Mouse (Mus musculus) lung, embryonic 16.5 days (tissue): ENCODE measurements at regions not wholly inside any gene's neighbourhood (a gene's known extent, or its start where the extent isn't known, plus 50 kb on each side); places are given as distances from the start of the nearest gene placed in this dataset.

Experiments
- ATAC-seq: fragments of 200-750 bp; cut with Nextera tagmentation; 2 replicates; pipeline ENCODE4 v1.8.0; 2017; ENCODE audit warnings: low read depth, mild to moderate bottlenecking, moderate library complexity
- H3K27ac ChIP-seq: fragments of 300-500 bp; sonication (generic); 2 replicates; pipeline ENCODE4 v1.5.1; 2014; ENCODE audit warnings: mild to moderate bottlenecking, control low read depth, low read length
- H3K27me3 ChIP-seq: fragments of 300-500 bp; sonication (generic); 2 replicates; pipeline ENCODE4 v1.6.1; 2014; ENCODE audit warnings: low read depth, low read length, mixed read lengths; ENCODE audit not compliant: control insufficient read depth, insufficient read depth
- H3K36me3 ChIP-seq: fragments of 300-500 bp; sonication (generic); 2 replicates; pipeline ENCODE4 v1.6.1; 2014; ENCODE audit warnings: low read length; ENCODE audit not compliant: control insufficient read depth, insufficient read depth
- H3K4me1 ChIP-seq: fragments of 300-500 bp; sonication (generic); replicated peaks from 2 replicates; pipeline ENCODE4 v1.6.1; 2014; ENCODE audit warnings: low read length, mixed read lengths; ENCODE audit not compliant: control insufficient read depth, insufficient read depth
- H3K4me2 ChIP-seq: fragments of 300-500 bp; sonication (generic); 2 replicates; pipeline ENCODE4 v1.6.1; 2014; ENCODE audit warnings: low read depth, low read length, control low read depth
- H3K4me3 ChIP-seq: fragments of 300-500 bp; sonication (generic); 2 replicates; pipeline ENCODE4 v1.5.1; 2014; ENCODE audit warnings: mild to moderate bottlenecking, low read length, control low read depth
- H3K9ac ChIP-seq: fragments of 300-500 bp; sonication (generic); 2 replicates; pipeline ENCODE4 v1.6.1; 2014; ENCODE audit warnings: low read length, control low read depth
- H3K9me3 ChIP-seq: fragments of 300-500 bp; sonication (generic); 2 replicates; pipeline ENCODE4 v1.6.1; 2016; ENCODE audit warnings: low read length; ENCODE audit not compliant: control insufficient read depth
- WGBS: fragments of 180-500 bp; shearing (Covaris S2); extraction: QIAGEN DNeasy Blood & Tissue Kit; methylation state at CpG from one replicate; pipeline ENCODE4 v1.1.7; 2014; 5-methylcytosine and 5-hydroxymethylcytosine counted together

- ATAC-seq, result 0 out of 2 replicates have a peak, but pooled peaks have one; percentile 44
- 41% methylated on average over 6 of the region's 6 CpGs for WGBS
- Histone ChIP-seq H3K27ac (no peak overlapping the region), H3K9me3 (no peaks in the 10 kb centered on the region), H3K27me3 (no peaks in the 10 kb centered on the region), H3K36me3 (no peaks in the 10 kb centered on the region), H3K4me3 (no peak overlapping the region), H3K4me2 (no peak overlapping the region), H3K9ac (no peak overlapping the region), H3K4me1 (no peaks in the 10 kb centered on the region)
These were observed 93.5 kb downstream of the Cand1 start for GRCm38 (mm10) chr10:119146342-119146741.

GRCm38 (mm10) chr10:119142866-119143265 is 97.0 kb downstream of the Cand1 start:
- 0 out of 2 replicates have a peak overlapping the region, but pooled peaks have one; percentile 16 for H3K27ac ChIP-seq
- ATAC-seq, result peak; percentile 87
- H3K27me3 ChIP-seq, result no peaks in the 10 kb centered on the region
- no peaks in the 10 kb centered on the region for H3K36me3 ChIP-seq
- no peaks in the 10 kb centered on the region for H3K4me1 ChIP-seq
- WGBS, result 70% methylated on average over 6 of the region's 6 CpGs
- no peak overlapping the region for H3K4me2 ChIP-seq
- H3K9ac ChIP-seq, result no peak overlapping the region
- H3K4me3 ChIP-seq, result no peak overlapping the region
- H3K9me3 ChIP-seq, result no peaks in the 10 kb centered on the region

- 52% methylated on average over 5 of the region's 5 CpGs for WGBS
- H3K36me3 ChIP-seq, result no peaks in the 10 kb centered on the region
- no peaks in the 10 kb centered on the region for H3K27me3 ChIP-seq
- H3K4me3 ChIP-seq, result no peak overlapping the region
- H3K9ac ChIP-seq, result no peak overlapping the region
- H3K27ac ChIP-seq, result no peak overlapping the region
- H3K4me2 ChIP-seq, result no peak overlapping the region
- no peaks in the 10 kb centered on the region for H3K9me3 ChIP-seq
- no peak for ATAC-seq
- H3K4me1 ChIP-seq, result no peaks in the 10 kb centered on the region
These were observed 97.5 kb downstream of the Cand1 start for GRCm38 (mm10) chr10:119142307-119142706.

GRCm38 (mm10) chr10:119138237-119138636 is 101.6 kb downstream of the Cand1 start:
- H3K36me3 ChIP-seq, result no peaks in the 10 kb centered on the region
- no peak overlapping the region for H3K4me3 ChIP-seq
- no peaks in the 10 kb centered on the region for H3K27me3 ChIP-seq
- no peak overlapping the region for H3K9ac ChIP-seq
- H3K9me3 ChIP-seq, result no peaks in the 10 kb centered on the region
- H3K4me1 ChIP-seq, result 0 out of 2 replicates have a peak, but pooled peaks cover 3% of the 10 kb centered on the region
- no peak overlapping the region for H3K27ac ChIP-seq
- no peak for ATAC-seq
- WGBS, result 41% methylated on average over 6 of the region's 6 CpGs
- no peak overlapping the region for H3K4me2 ChIP-seq

- Histone ChIP-seq H3K4me1 (0 out of 2 replicates have a peak, but pooled peaks cover 3% of the 10 kb centered on the region), H3K4me3 (no peak overlapping the region), H3K27me3 (no peaks in the 10 kb centered on the region), H3K4me2 (peak overlapping the region; percentile 41), H3K9ac (no peak overlapping the region), H3K9me3 (no peaks in the 10 kb centered on the region), H3K27ac (no peak overlapping the region), H3K36me3 (no peaks in the 10 kb centered on the region)
- ATAC-seq, result peak; percentile 34
- 20% methylated on average over 11 of the region's 11 CpGs for WGBS
These were observed 104.3 kb downstream of the Cand1 start for GRCm38 (mm10) chr10:119135489-119135924.

- H3K9me3 ChIP-seq, result no peaks in the 10 kb centered on the region
- no peak overlapping the region for H3K9ac ChIP-seq
- no peak overlapping the region for H3K4me3 ChIP-seq
- ATAC-seq, result peak; percentile 72
- H3K27ac ChIP-seq, result no peak overlapping the region
- H3K4me1 ChIP-seq, result 0 out of 2 replicates have a peak, but pooled peaks cover 3% of the 10 kb centered on the region
- 32% methylated on average over 10 of the region's 10 CpGs for WGBS
- no peaks in the 10 kb centered on the region for H3K27me3 ChIP-seq
- H3K4me2 ChIP-seq, result peak overlapping the region; percentile 41
- no peaks in the 10 kb centered on the region for H3K36me3 ChIP-seq
These were observed 104.9 kb downstream of the Cand1 start for GRCm38 (mm10) chr10:119134797-119135488.

GRCm38 (mm10) chr10:119131977-119132376 is 107.9 kb downstream of the Cand1 start:
- Histone ChIP-seq H3K4me2 (peak overlapping the region; percentile 30; the same call in 1 of the 2 replicates), H3K4me1 (0 out of 2 replicates have a peak, but pooled peaks cover 3% of the 10 kb centered on the region), H3K4me3 (no peak overlapping the region), H3K9ac (no peak overlapping the region), H3K27ac (no peak overlapping the region), H3K27me3 (no peaks in the 10 kb centered on the region), H3K9me3 (no peaks in the 10 kb centered on the region), H3K36me3 (no peaks in the 10 kb centered on the region)
- WGBS, result 27% methylated on average over 16 of the region's 16 CpGs
- no peak for ATAC-seq

GRCm38 (mm10) chr10:119130676-119131075 is 109.2 kb downstream of the Cand1 start:
- Histone ChIP-seq H3K4me1 (0 out of 2 replicates have a peak, but pooled peaks cover 3% of the 10 kb centered on the region), H3K27me3 (no peaks in the 10 kb centered on the region)
- 75% methylated on average over 6 of the region's 6 CpGs for WGBS

GRCm38 (mm10) chr10:119128035-119128434 is 111.8 kb downstream of the Cand1 start:
- Histone ChIP-seq H3K36me3 (no peaks in the 10 kb centered on the region), H3K27ac (no peak overlapping the region), H3K4me2 (no peak overlapping the region), H3K9me3 (no peaks in the 10 kb centered on the region), H3K27me3 (no peaks in the 10 kb centered on the region), H3K9ac (no peak overlapping the region), H3K4me3 (no peak overlapping the region), H3K4me1 (no peaks in the 10 kb centered on the region)
- ATAC-seq, result no peak
- 86% methylated on average over 3 of the region's 3 CpGs for WGBS

More at GRCm38 (mm10) chr10:119130676-119131075, 109.2 kb downstream of the Cand1 start:
- H3K36me3 ChIP-seq, result no peaks in the 10 kb centered on the region
- no peak overlapping the region for H3K9ac ChIP-seq
- no peaks in the 10 kb centered on the region for H3K9me3 ChIP-seq
- H3K4me3 ChIP-seq, result no peak overlapping the region
- ATAC-seq, result no peak
- H3K4me2 ChIP-seq, result no peak overlapping the region
- H3K27ac ChIP-seq, result no peak overlapping the region
